8 mouse cellular contexts compared by ENCODE assay signal in genomic region chr14:56304149-56304548, GRCm38 (mm10). TPM values are rescaled to one million over a fixed set of nuclear protein-coding genes. Genes with fewer than 3 reads are reported as not detected.
DNase-seq lines count a peak whose midpoint lies in the region; ATAC-seq and TF ChIP-seq lines count a peak whose summit lies in the region.

No protein-coding gene starts in this region.

- WGBS in hindbrain, embryonic 10.5 days = 1% methylated on average over 4 of the region's 4 CpGs
- 4% methylated on average over 4 of the region's 4 CpGs for WGBS in hindbrain, embryonic 12.5 days
- WGBS in heart, postnatal 0 days = 0% methylated on average over 4 of the region's 4 CpGs
- WGBS in lung, postnatal 0 days = 0% methylated on average over 4 of the region's 4 CpGs
- under 1% methylated on average over 4 of the region's 4 CpGs for WGBS in stomach, embryonic 14.5 days

- no peak for TF ChIP-seq EP300 in heart, postnatal 0 days (IDR thresholded peaks at IDR 0.05; ENCODE audit: low read depth)
- TF ChIP-seq EP300 in lung, postnatal 0 days (IDR thresholded peaks at IDR 0.05) = no peak

- no peak overlapping the region for H3K9ac ChIP-seq in hindbrain, embryonic 12.5 days
- H3K9ac ChIP-seq in heart, postnatal 0 days (replicated peaks; ENCODE audit: low read depth, low read length) = no peak overlapping the region
- no peak overlapping the region for H3K9ac ChIP-seq in lung, postnatal 0 days (replicated peaks; ENCODE audit: low read depth)
- no peak overlapping the region for H3K9ac ChIP-seq in stomach, embryonic 14.5 days (replicated peaks; ENCODE audit: low read depth, low read length)

- H3K9me3 ChIP-seq in hindbrain, embryonic 10.5 days = no peaks in the 10 kb centered on the region
- no peaks in the 10 kb centered on the region for H3K9me3 ChIP-seq in hindbrain, embryonic 12.5 days (replicated peaks)
- H3K9me3 ChIP-seq in heart, postnatal 0 days (replicated peaks; ENCODE audit: control insufficient read depth, low read length) = no peaks in the 10 kb centered on the region
- no peaks in the 10 kb centered on the region for H3K9me3 ChIP-seq in lung, postnatal 0 days (ENCODE audit: low read length)
- no peaks in the 10 kb centered on the region for H3K9me3 ChIP-seq in stomach, embryonic 14.5 days (ENCODE audit: control insufficient read depth, low read depth, low read length)

- peak; percentile 17 for DNase-seq in hindbrain, embryonic 10.5 days (ENCODE audit: low spot score)
- DNase-seq in CD4-positive helper T cell, adult 2 months (ENCODE audit: low read depth, low spot score) = peak; percentile 83
- no peak for DNase-seq in Patski (ENCODE audit: low read depth, low spot score)
- peak; percentile 61 for DNase-seq in heart, postnatal 0 days (ENCODE audit: low spot score)
- DNase-seq in lung, postnatal 0 days (ENCODE audit: low spot score) = peak; percentile 79
- no peak for DNase-seq in right cerebral cortex, postnatal 14 days

- in situ Hi-C loops in Patski (cut with MboI; ENCODE audit: low pct_unique_long_range_greater_than_20kb) = loop anchor here (10.0 kb wide), 1 partner anchor 99 kb away; no protein-coding TSS in a partner anchor

- ATAC-seq in hindbrain, embryonic 12.5 days (ENCODE audit: low FRiP score) = no peak
- ATAC-seq in Patski = no peak
- ATAC-seq in heart, postnatal 0 days (ENCODE audit: insufficient read depth, low read depth) = no peak
- ATAC-seq in lung, postnatal 0 days = peak; percentile 33; the same call in 1 of the 2 replicates
- ATAC-seq in stomach, embryonic 14.5 days (ENCODE audit: insufficient number of reproducible peaks, insufficient read depth, low FRiP score, low read depth) = no peak

- POLR2A ChIA-PET in Patski (lab: Charles Lee) = no interaction called here

- no peak overlapping the region for H3K4me3 ChIP-seq in hindbrain, embryonic 10.5 days
- no peak overlapping the region for H3K4me3 ChIP-seq in hindbrain, embryonic 12.5 days
- no peak overlapping the region; the same call in 1 of the 2 replicates for H3K4me3 ChIP-seq in heart, postnatal 0 days (ENCODE audit: low read depth, low read length)
- no peak overlapping the region for H3K4me3 ChIP-seq in lung, postnatal 0 days (ENCODE audit: low read depth, low read length)
- no peak overlapping the region for H3K4me3 ChIP-seq in stomach, embryonic 14.5 days (ENCODE audit: low read depth, low read length)

- H3K4me1 ChIP-seq in hindbrain, embryonic 10.5 days (replicated peaks) = no peaks in the 10 kb centered on the region
- no peaks in the 10 kb centered on the region for H3K4me1 ChIP-seq in hindbrain, embryonic 12.5 days
- no peaks in the 10 kb centered on the region for H3K4me1 ChIP-seq in heart, postnatal 0 days (ENCODE audit: control insufficient read depth, insufficient read depth)
- no peaks in the 10 kb centered on the region for H3K4me1 ChIP-seq in lung, postnatal 0 days (ENCODE audit: insufficient read depth, low read depth, low read length)
- no peaks in the 10 kb centered on the region for H3K4me1 ChIP-seq in stomach, embryonic 14.5 days (ENCODE audit: control insufficient read depth, insufficient read depth, low read length)

- H3K27ac ChIP-seq in hindbrain, embryonic 10.5 days = no peak overlapping the region
- H3K27ac ChIP-seq in hindbrain, embryonic 12.5 days = no peak overlapping the region
- H3K27ac ChIP-seq in heart, postnatal 0 days (ENCODE audit: low read depth) = no peak overlapping the region
- H3K27ac ChIP-seq in lung, postnatal 0 days (ENCODE audit: low read length) = no peak overlapping the region
- H3K27ac ChIP-seq in stomach, embryonic 14.5 days (ENCODE audit: low read length) = no peak overlapping the region

- H3K36me3 ChIP-seq in hindbrain, embryonic 10.5 days = no peaks in the 10 kb centered on the region
- no peaks in the 10 kb centered on the region for H3K36me3 ChIP-seq in hindbrain, embryonic 12.5 days
- no peaks in the 10 kb centered on the region for H3K36me3 ChIP-seq in heart, postnatal 0 days (replicated peaks; ENCODE audit: control insufficient read depth, insufficient read depth, low read length)
- no peaks in the 10 kb centered on the region for H3K36me3 ChIP-seq in lung, postnatal 0 days (ENCODE audit: insufficient read depth, low read length)
- no peaks in the 10 kb centered on the region for H3K36me3 ChIP-seq in stomach, embryonic 14.5 days (ENCODE audit: control insufficient read depth, insufficient read depth, low read length)

- peak; percentile 63 for TF ChIP-seq CTCF in Patski (IDR thresholded peaks at IDR 0.05)
- peak; percentile 63 for TF ChIP-seq CTCF in heart, postnatal 0 days (IDR thresholded peaks at IDR 0.05; ENCODE audit: low read depth)
- peak; percentile 73 for TF ChIP-seq CTCF in lung, postnatal 0 days (IDR thresholded peaks at IDR 0.05)

- CTCF ChIA-PET in Patski (lab: Charles Lee) = interaction anchor here (0.8 to 1.3 kb wide), 2 partner anchors 9 to 11 kb away, joined by 3 read pairs; no protein-coding TSS in a partner anchor

- no peak overlapping the region for H3K4me2 ChIP-seq in hindbrain, embryonic 12.5 days (replicated peaks)
- H3K4me2 ChIP-seq in heart, postnatal 0 days (ENCODE audit: low read depth, low read length) = 0 out of 2 replicates have a peak overlapping the region, but pooled peaks have one; percentile 18
- H3K4me2 ChIP-seq in lung, postnatal 0 days (replicated peaks; ENCODE audit: low read depth, low read length) = no peak overlapping the region; the same call in 1 of the 2 replicates
- 0 out of 2 replicates have a peak overlapping the region, but pooled peaks have one; percentile 20 for H3K4me2 ChIP-seq in stomach, embryonic 14.5 days (replicated peaks; ENCODE audit: low read depth, low read length)

- no peaks in the 10 kb centered on the region for H3K27me3 ChIP-seq in hindbrain, embryonic 10.5 days (ENCODE audit: insufficient read depth, poor library complexity, severe bottlenecking)
- H3K27me3 ChIP-seq in hindbrain, embryonic 12.5 days = no peaks in the 10 kb centered on the region
- peaks cover 22% of the 10 kb centered on the region for H3K27me3 ChIP-seq in Patski
- no peaks in the 10 kb centered on the region for H3K27me3 ChIP-seq in heart, postnatal 0 days (ENCODE audit: control insufficient read depth, insufficient read depth, low read length)
- no peaks in the 10 kb centered on the region for H3K27me3 ChIP-seq in lung, postnatal 0 days (replicated peaks; ENCODE audit: insufficient read depth, low read length)
- no peaks in the 10 kb centered on the region for H3K27me3 ChIP-seq in stomach, embryonic 14.5 days (ENCODE audit: control insufficient read depth, insufficient read depth, low read length)

RNA-seq across cellular contexts. Expression of gene Gzmb, which starts 42.1 kb away (rescaled TPM):
- polyA plus RNA-seq in hindbrain, embryonic 10.5 days (2016; fragmentation: Nextera tagmentation; extraction: Ambion mirVana) = not detected in 2 replicates
- polyA plus RNA-seq in hindbrain, embryonic 12.5 days (2016; fragmentation: Nextera tagmentation; extraction: Ambion mirVana) = 0.14 and 0.16 TPM in 2 replicates
- 0.06 TPM for polyA plus RNA-seq in Patski (2021)
- not detected in 2 replicates for total RNA-seq in heart, postnatal 0 days (2014; rRNA removed; ENCODE audit: low replicate concordance)
- polyA plus RNA-seq in heart, postnatal 0 days (2015; fragmentation: Nextera tagmentation; extraction: Ambion mirVana) = not detected in 2 replicates
- polyA plus RNA-seq in lung, postnatal 0 days (2015; fragmentation: Nextera tagmentation; extraction: Ambion mirVana) = 1.4 TPM in 2 replicates
- polyA plus RNA-seq in stomach, embryonic 14.5 days (2014; fragmentation: Nextera tagmentation; extraction: Ambion mirVana) = 0.41 and 1.0 TPM in 2 replicates

Comparison
In these comparisons a context has a peak if more than half of its experiments do, and no peak if none do; other contexts are left out.
1. DNase-seq: peak in hindbrain, embryonic 10.5 days (single experiment), CD4-positive helper T cell, adult 2 months (single experiment), heart, postnatal 0 days (single experiment) and lung, postnatal 0 days (single experiment); none in Patski (single experiment) and right cerebral cortex, postnatal 14 days (single experiment).
2. H3K4me2 ChIP-seq: peak in heart, postnatal 0 days (single experiment) and stomach, embryonic 14.5 days (single experiment); none in hindbrain, embryonic 12.5 days (single experiment) and lung, postnatal 0 days (single experiment).
3. Peak in every context shown above with its lines, with median percentiles within 50 percentile points of each other: CTCF ChIP-seq.